Mouse (Mus musculus): ENCODE results near the gene Wdr31. TPM values are rescaled to one million over a fixed set of nuclear protein-coding genes. Genes with fewer than 3 reads are reported as not detected.
"Not testable (repeated sequence)": the region's sequence is repeated elsewhere in the genome, so short reads cannot be mapped to it uniquely, and the experiment has no call there.

Gene Wdr31
- polyA plus RNA-seq, 1 experiment, result 202 TPM

DNA sequence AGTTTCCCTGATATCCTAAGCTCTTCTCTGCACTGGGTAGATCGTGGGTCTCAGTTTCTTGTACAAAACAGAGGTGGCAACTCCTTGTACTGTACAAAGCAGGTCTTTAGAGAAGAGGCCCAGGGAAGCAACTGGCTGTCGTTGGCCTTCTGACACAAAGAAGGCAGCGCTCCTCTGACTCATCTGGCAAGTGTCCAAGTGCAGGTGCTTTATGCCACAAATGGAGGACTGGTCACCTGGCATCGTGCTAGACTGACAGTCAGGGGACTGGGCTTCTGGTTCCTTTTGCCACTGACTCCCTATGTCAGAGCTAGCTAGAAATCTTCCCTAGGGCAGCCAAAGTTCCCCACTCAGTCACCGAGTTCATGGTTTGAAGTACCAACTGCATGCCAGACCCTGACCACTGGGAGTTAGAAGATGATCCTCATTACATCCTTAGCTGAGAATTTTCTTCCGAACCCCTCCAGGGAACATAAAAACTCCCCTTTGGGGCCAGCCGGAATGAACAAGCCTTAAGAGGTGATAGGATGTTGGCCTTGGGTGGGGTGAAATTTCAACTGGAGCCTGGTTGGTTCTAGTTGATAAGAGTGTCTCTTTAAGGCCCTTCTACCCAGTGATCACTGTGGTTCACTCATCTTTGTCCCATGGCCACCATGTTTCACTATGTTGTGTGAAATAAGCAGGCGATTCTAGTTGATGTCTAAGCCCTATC, 14.9 kb upstream of the Wdr31 start:
- H3K4me3 ChIP-seq (ENCODE audit: control insufficient read depth, low read depth, low read length), result no peak overlapping the region
- H3K27ac ChIP-seq (ENCODE audit: control insufficient read depth, insufficient read depth, low read depth, low read length), result no peak overlapping the region
- peaks cover 3% of the 10 kb centered on the region for H3K4me1 ChIP-seq (ENCODE audit: control insufficient read depth, insufficient read depth, low read length)
- TF ChIP-seq CTCF (IDR thresholded peaks at IDR 0.05; ENCODE audit: control insufficient read depth, insufficient read depth, insufficient replicate concordance, low read depth, low read length) (no peak), POLR2A (IDR thresholded peaks at IDR 0.05; ENCODE audit: control insufficient read depth, low read depth, low read length) (no peak)
- no peaks in the 10 kb centered on the region; the same call in 1 of the 2 replicates for H3K36me3 ChIP-seq (ENCODE audit: control insufficient read depth, insufficient read depth, low read length)
- H3K27me3 ChIP-seq (ENCODE audit: control insufficient read depth, insufficient read depth, low read length), result no peaks in the 10 kb centered on the region

- TF ChIP-seq CTCF (IDR thresholded peaks at IDR 0.05; ENCODE audit: control insufficient read depth, insufficient read depth, insufficient replicate concordance, low read depth, low read length), result no peak
- TF ChIP-seq POLR2A (IDR thresholded peaks at IDR 0.05; ENCODE audit: control insufficient read depth, low read depth, low read length), result no peak
- Histone ChIP-seq H3K36me3 (ENCODE audit: control insufficient read depth, insufficient read depth, low read length) (no peaks in the 10 kb centered on the region; the same call in 1 of the 2 replicates), H3K27me3 (ENCODE audit: control insufficient read depth, insufficient read depth, low read length) (no peaks in the 10 kb centered on the region), H3K4me1 (ENCODE audit: control insufficient read depth, insufficient read depth, low read length) (peaks cover 5% of the 10 kb centered on the region), H3K27ac (ENCODE audit: control insufficient read depth, insufficient read depth, low read depth, low read length) (no peak overlapping the region), H3K4me3 (ENCODE audit: control insufficient read depth, low read depth, low read length) (no peak overlapping the region)
Observed at GRCm38 (mm10) chr4:62484928-62485327, 14.2 kb upstream of the Wdr31 start.

- Histone ChIP-seq H3K4me1 (ENCODE audit: control insufficient read depth, insufficient read depth, low read length) (peaks cover 8% of the 10 kb centered on the region), H3K27me3 (ENCODE audit: control insufficient read depth, insufficient read depth, low read length) (no peaks in the 10 kb centered on the region), H3K36me3 (ENCODE audit: control insufficient read depth, insufficient read depth, low read length) (no peaks in the 10 kb centered on the region; the same call in 1 of the 2 replicates), H3K4me3 (ENCODE audit: control insufficient read depth, low read depth, low read length) (peak overlapping the region; percentile 67), H3K27ac (ENCODE audit: control insufficient read depth, insufficient read depth, low read depth, low read length) (no peak overlapping the region)
- TF ChIP-seq CTCF (IDR thresholded peaks at IDR 0.05; ENCODE audit: control insufficient read depth, insufficient read depth, insufficient replicate concordance, low read depth, low read length) (no peak), POLR2A (IDR thresholded peaks at IDR 0.05; ENCODE audit: control insufficient read depth, low read depth, low read length) (no peak)
Observed at GRCm38 (mm10) chr4:62480709-62481605, 10.3 kb upstream of the Wdr31 start.

DNA sequence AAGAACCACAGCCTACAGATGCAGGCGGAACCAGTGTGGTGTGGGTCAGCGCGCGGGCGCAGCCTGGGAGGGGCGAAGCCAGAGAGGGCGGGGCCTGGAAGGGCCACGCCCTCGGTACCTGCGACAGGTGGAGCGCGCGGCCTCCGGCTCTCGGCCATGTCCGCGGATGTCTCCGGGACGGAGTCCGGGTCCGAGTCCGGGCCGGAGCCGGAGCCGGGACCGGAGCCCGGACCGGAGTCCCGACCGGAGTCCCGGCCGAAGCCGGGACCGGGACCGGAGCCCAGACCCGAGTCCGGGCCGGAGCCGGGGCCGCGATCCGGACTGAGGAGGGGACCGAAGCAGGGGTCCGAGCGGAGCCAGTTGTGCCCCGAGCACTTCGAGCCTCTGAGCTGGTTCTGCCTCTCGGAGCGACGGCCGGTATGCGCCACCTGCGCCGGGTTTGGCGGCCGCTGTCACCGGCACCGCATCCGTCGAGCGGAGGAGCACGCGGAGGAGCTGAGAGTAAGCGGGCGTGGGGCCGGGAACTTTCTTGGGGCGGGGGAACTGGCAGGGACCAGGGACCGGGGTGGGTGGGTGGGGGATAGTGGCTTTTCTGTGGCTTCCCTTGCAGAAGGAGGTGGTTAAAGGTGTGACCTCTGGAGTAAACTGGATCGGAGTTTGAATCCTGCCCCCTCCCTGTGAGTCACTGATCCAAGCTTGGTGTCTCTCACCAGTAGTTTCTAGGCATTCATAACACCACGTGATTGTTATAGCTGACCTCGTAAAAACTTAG, 9.4 kb upstream of the Wdr31 start, which contains the start of gene Bspry:
Bspry (plus strand) TSS at position 117 of the 772 bp plus-strand sequence.
- Histone ChIP-seq H3K4me3 (ENCODE audit: control insufficient read depth, low read depth, low read length) (peak within 1 kb of the TSS; percentile 87), H3K27ac (ENCODE audit: control insufficient read depth, insufficient read depth, low read depth, low read length) (peak within 1 kb of the TSS; percentile 32; the same call in 1 of the 2 replicates), H3K36me3 (ENCODE audit: control insufficient read depth, insufficient read depth, low read length) (no peaks in the 10 kb centered on the region; the same call in 1 of the 2 replicates), H3K4me1 (ENCODE audit: control insufficient read depth, insufficient read depth, low read length) (peaks cover 8% of the 10 kb centered on the region), H3K27me3 (ENCODE audit: control insufficient read depth, insufficient read depth, low read length) (no peaks in the 10 kb centered on the region)
- TF ChIP-seq POLR2A (IDR thresholded peaks at IDR 0.05; ENCODE audit: control insufficient read depth, low read depth, low read length) (peak; percentile 63), CTCF (IDR thresholded peaks at IDR 0.05; ENCODE audit: control insufficient read depth, insufficient read depth, insufficient replicate concordance, low read depth, low read length) (no peak)

GRCm38 (mm10) chr4:62479593-62479936, 8.9 kb upstream of the Wdr31 start:
- TF ChIP-seq CTCF (IDR thresholded peaks at IDR 0.05; ENCODE audit: control insufficient read depth, insufficient read depth, insufficient replicate concordance, low read depth, low read length), result 0 out of 2 replicates have a peak, but pooled peaks have one; percentile 3

DNA sequence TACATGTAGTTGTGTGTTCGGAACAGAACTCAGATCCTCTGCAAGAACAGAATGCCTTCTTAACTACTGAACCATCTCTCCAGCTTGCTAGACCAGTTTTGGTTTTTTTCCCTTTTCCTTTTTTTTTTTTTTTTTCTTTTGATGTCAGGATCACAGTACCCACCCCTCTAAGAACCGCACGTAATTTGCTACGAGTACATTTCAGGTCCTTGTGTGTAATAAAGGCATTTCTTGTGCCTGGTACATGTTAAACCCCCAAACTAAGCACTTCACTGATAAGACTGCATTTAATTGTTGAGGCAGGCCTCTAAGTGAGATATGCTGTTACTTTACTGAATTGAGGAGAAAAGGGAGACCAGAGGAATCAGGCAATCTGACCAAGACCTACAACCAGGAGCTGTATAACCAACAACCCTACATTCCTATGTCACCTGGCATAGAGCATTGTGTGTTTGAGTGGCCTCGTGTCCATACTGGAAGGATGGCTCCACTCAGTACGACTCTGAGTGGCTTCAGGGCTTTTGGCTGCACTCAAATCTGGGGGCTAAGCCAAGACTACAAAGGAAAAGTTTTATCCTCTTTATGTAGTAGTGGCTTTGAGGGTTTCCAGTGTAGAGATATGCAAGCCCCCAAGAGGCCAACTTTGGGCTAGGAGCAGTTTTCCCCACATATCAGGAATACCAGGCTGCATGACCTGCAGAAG, 7.0 kb upstream of the Wdr31 start:
- Histone ChIP-seq H3K27ac (ENCODE audit: control insufficient read depth, insufficient read depth, low read depth, low read length) (no peak overlapping the region), H3K27me3 (ENCODE audit: control insufficient read depth, insufficient read depth, low read length) (no peaks in the 10 kb centered on the region), H3K36me3 (ENCODE audit: control insufficient read depth, insufficient read depth, low read length) (no peaks in the 10 kb centered on the region), H3K4me1 (ENCODE audit: control insufficient read depth, insufficient read depth, low read length) (peaks cover 8% of the 10 kb centered on the region), H3K4me3 (ENCODE audit: control insufficient read depth, low read depth, low read length) (no peak overlapping the region)
- TF ChIP-seq POLR2A (IDR thresholded peaks at IDR 0.05; ENCODE audit: control insufficient read depth, low read depth, low read length), result no peak
- TF ChIP-seq CTCF (IDR thresholded peaks at IDR 0.05; ENCODE audit: control insufficient read depth, insufficient read depth, insufficient replicate concordance, low read depth, low read length), result no peak

More at GRCm38 (mm10) chr4:62479593-62479936, 8.9 kb upstream of the Wdr31 start:
- H3K27me3 ChIP-seq (ENCODE audit: control insufficient read depth, insufficient read depth, low read length); H3K27ac ChIP-seq (ENCODE audit: control insufficient read depth, insufficient read depth, low read depth, low read length); H3K4me1 ChIP-seq (ENCODE audit: control insufficient read depth, insufficient read depth, low read length); H3K36me3 ChIP-seq (ENCODE audit: control insufficient read depth, insufficient read depth, low read length): not testable (repeated sequence)
- peak overlapping the region; percentile 87 for H3K4me3 ChIP-seq (ENCODE audit: control insufficient read depth, low read depth, low read length)

Data from testis, adult 2 months (tissue).